Mouse (Mus musculus): ENCODE results near the gene Tsen15. TPM values are rescaled to one million over a fixed set of nuclear protein-coding genes. Genes with fewer than 3 reads are reported as not detected.
A peak's percentile ranks its signal among the peaks of the same experiment; 100 is the strongest.

The Tsen15 gene
- polyA plus RNA-seq, 1 experiment from 2014 or later, result 96.7 TPM

DNA sequence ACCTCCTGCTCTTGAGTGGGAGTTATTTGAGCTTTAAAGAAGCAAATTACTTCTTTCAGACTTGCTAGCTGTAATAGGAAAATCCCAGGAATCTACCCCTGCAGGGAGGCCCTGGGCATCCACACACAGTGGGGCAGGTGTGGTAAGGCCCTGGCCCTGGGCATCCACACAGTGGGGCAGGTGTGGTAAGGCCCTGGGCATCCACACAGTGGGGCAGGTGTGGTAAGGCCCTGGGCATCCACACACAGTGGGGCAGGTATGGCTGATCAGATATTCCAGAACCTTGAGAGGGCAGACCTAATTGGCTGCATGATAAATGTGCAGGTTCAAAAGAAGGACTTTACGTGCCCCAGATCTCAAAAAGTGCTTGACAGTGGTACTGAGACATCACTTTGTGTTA lies 1.9 kb downstream of the Tsen15 start:
- Histone ChIP-seq H3K4me1 (replicated peaks) (0 out of 2 replicates have a peak, but pooled peaks cover 3% of the 10 kb centered on the region), H3K9ac (replicated peaks) (no peak overlapping the region), H3K27me3 (no peaks in the 10 kb centered on the region), H3K36me3 (peaks cover 25% of the 10 kb centered on the region), H3K4me2 (no peak overlapping the region), H3K9me3 (no peaks in the 10 kb centered on the region), H3K4me3 (replicated peaks) (no peak overlapping the region), H3K27ac (no peak overlapping the region)
- WGBS, result 97% methylated on average over 1 of the region's 1 CpGs
- ATAC-seq (ENCODE audit: insufficient number of reproducible peaks, insufficient read depth, low FRiP score, low TSS enrichment, low read depth), result no peak

DNA sequence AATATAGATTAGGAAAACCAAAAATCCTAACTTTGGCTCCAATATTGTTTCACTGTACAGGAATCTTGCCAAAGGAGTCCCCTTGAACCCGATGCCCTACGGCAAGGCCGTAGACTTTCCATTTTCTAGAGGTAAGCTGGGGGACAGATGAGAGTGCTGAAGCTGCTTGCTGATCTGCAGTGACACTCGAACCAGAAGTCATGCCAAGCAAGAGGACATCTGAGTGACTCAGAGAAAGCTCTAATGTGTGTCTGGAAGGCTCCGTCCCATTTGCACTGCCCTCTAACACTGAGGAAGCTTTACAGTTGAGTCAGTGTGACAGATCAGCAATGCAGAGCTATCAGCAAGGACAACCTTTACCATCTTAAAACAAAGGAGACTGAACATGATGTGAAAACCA lies 8.2 kb downstream of the Tsen15 start:
- no peak for ATAC-seq (ENCODE audit: insufficient number of reproducible peaks, insufficient read depth, low FRiP score, low TSS enrichment, low read depth)
- Histone ChIP-seq H3K27me3 (no peaks in the 10 kb centered on the region), H3K4me2 (no peak overlapping the region), H3K4me1 (replicated peaks) (no peaks in the 10 kb centered on the region), H3K4me3 (replicated peaks) (no peak overlapping the region), H3K9ac (replicated peaks) (no peak overlapping the region), H3K36me3 (peaks cover 57% of the 10 kb centered on the region), H3K27ac (no peak overlapping the region), H3K9me3 (no peaks in the 10 kb centered on the region)
- 88% methylated on average over 5 of the region's 5 CpGs for WGBS

DNA sequence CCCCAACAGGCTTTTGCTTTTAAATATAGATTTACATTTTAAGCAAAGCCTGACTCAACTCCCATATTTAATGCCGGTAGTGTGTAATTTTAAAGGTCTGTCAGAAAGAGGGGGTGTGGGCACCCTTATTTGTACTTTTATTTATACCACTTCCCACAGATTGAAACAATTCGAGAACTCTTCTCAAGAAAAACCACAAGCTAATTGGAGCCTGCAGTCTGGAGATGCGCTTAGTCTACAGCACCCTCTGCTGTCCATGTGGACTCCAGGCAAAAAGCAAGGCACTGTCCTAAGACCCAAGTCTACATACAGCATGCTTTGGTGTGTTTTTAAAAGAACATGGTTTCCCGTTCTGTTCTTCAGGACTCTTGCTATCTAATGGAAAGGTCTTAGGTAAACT lies 17.3 kb downstream of the Tsen15 start:
- Histone ChIP-seq H3K9ac (replicated peaks) (no peak overlapping the region), H3K27ac (no peak overlapping the region), H3K4me3 (replicated peaks) (no peak overlapping the region), H3K36me3 (peaks cover 18% of the 10 kb centered on the region), H3K9me3 (no peaks in the 10 kb centered on the region), H3K27me3 (no peaks in the 10 kb centered on the region), H3K4me2 (no peak overlapping the region), H3K4me1 (replicated peaks) (peaks cover 7% of the 10 kb centered on the region)
- ATAC-seq (ENCODE audit: insufficient number of reproducible peaks, insufficient read depth, low FRiP score, low TSS enrichment, low read depth), result peak; percentile 68; the same call in 1 of the 2 replicates
- WGBS, result 23% methylated on average over 4 of the region's 4 CpGs

DNA sequence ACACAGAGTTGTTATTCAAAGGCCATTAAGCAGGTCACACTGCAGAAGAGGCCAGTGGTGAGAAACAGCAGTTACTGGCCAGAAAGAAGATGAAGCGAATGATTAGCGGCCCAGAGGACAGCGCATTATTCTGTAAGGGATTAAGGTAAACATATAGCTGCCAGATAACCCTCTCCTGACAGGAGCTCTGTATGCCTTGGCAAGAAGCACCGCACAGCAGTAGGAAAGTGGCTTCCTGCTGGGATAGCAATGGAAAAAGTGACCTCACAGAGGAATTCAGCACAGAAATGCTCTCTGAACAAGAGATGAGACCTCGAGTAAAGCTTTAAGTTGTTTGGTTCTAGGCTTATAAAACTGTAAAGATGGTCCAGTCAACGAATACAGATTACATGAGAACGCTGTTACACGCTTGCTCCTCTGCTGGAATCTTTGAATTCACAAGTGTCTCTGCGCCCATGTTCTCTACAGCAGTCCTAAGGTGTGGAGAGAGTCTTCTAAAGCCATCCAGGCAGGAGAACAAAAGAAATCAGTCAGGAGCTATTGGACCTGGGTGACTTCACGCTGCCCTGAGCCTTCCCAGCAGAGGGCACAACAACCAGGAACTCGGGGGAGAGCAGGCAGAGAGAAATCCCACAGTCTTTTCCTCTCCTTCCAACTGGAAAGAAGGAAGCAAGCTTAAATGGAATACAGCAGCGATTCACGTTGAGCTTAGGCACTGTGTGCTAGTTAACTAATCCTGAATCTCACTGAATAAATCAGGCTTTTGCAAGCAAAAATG lies 18.0 kb downstream of the Tsen15 start:
- no peaks in the 10 kb centered on the region for H3K9me3 ChIP-seq
- ATAC-seq (ENCODE audit: insufficient number of reproducible peaks, insufficient read depth, low FRiP score, low TSS enrichment, low read depth), result no peak
- H3K27me3 ChIP-seq, result no peaks in the 10 kb centered on the region
- H3K36me3 ChIP-seq, result peaks cover 18% of the 10 kb centered on the region
- 64% methylated on average over 13 of the region's 13 CpGs for WGBS
- H3K4me3 ChIP-seq (replicated peaks), result no peak overlapping the region
- no peak overlapping the region for H3K4me2 ChIP-seq
- no peak overlapping the region for H3K9ac ChIP-seq (replicated peaks)
- H3K4me1 ChIP-seq (replicated peaks), result peaks cover 7% of the 10 kb centered on the region
- H3K27ac ChIP-seq, result no peak overlapping the region

DNA sequence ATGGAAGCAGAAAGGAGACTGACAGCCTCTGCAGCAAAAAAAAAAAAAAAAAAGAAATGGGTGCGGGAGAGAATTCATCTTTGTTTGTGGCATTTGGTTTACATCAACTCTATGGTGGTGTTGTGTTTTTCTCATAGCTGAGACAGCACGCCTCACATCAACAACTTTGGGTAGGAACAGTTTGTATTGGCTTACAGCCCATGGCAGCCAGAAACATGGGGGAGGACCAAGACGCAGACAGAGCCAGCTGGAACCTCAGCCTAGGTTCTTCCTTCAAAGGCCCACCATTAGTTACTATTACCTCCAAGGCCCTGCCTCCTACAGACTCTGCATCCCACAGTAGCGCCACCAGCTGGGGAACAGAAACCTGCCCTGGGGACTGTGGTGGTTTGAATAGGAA lies 29.8 kb downstream of the Tsen15 start:
- Histone ChIP-seq H3K27ac (no peak overlapping the region), H3K4me1 (replicated peaks) (no peaks in the 10 kb centered on the region), H3K36me3 (no peaks in the 10 kb centered on the region), H3K9me3 (no peaks in the 10 kb centered on the region), H3K9ac (replicated peaks) (no peak overlapping the region), H3K27me3 (no peaks in the 10 kb centered on the region), H3K4me2 (no peak overlapping the region), H3K4me3 (replicated peaks) (no peak overlapping the region)
- no peak for ATAC-seq (ENCODE audit: insufficient number of reproducible peaks, insufficient read depth, low FRiP score, low TSS enrichment, low read depth)
- 77% methylated on average over 4 of the region's 4 CpGs for WGBS

DNA sequence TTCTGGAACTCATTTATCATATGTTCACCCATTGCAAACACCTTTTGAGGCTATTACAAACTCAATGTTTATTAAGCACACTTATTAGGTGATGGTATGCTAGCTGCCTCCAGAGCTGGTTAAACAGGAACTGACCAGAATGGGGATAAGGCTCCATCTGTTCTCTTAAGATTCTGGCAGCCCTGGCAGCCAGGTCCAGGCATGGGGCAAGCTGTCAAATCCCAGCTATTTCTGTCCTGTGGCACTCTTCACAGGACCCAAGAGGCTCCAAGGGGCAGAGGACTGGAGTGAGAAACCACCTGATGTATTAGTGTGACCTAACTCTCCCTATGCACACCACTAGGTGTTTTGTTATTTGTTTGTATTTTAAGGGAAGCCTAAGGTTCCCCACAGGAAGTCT lies 38.5 kb downstream of the Tsen15 start:
- Histone ChIP-seq H3K36me3 (no peaks in the 10 kb centered on the region), H3K9me3 (no peaks in the 10 kb centered on the region), H3K9ac (replicated peaks) (no peak overlapping the region), H3K27me3 (no peaks in the 10 kb centered on the region), H3K4me3 (replicated peaks) (no peak overlapping the region), H3K4me2 (no peak overlapping the region), H3K27ac (no peak overlapping the region), H3K4me1 (replicated peaks) (0 out of 2 replicates have a peak, but pooled peaks cover 2% of the 10 kb centered on the region)
- no peak for ATAC-seq (ENCODE audit: insufficient number of reproducible peaks, insufficient read depth, low FRiP score, low TSS enrichment, low read depth)

DNA sequence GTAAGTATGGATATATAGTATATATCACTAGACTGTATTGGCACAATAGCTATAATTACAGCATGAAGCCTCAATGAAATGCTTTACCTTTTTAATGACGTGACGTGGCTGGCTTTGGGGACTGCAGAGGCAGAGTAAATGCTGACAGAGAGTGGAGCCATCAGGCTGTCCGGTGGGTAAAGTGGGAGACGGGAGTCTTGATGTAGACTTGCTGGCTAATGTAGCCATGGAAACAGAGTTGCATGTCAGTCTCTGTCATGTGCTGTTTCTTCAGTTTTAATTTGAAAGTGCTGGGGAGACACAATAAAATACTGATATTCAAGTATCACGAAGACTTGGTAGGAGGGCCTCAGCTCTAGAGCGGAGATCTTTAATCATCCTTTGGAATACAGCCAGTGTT lies 62.5 kb downstream of the Tsen15 start:
- Histone ChIP-seq H3K4me1 (replicated peaks) (peaks cover 10% of the 10 kb centered on the region; the same call in 1 of the 2 replicates), H3K4me3 (replicated peaks) (no peak overlapping the region), H3K9me3 (no peaks in the 10 kb centered on the region), H3K36me3 (no peaks in the 10 kb centered on the region), H3K27ac (no peak overlapping the region), H3K9ac (replicated peaks) (no peak overlapping the region), H3K27me3 (no peaks in the 10 kb centered on the region), H3K4me2 (no peak overlapping the region)
- WGBS, result 94% methylated on average over 6 of the region's 6 CpGs
- ATAC-seq (ENCODE audit: insufficient number of reproducible peaks, insufficient read depth, low FRiP score, low TSS enrichment, low read depth), result no peak

Other genes starting within 250 kb of the Tsen15 start
- gene Colgalt2, start 13.1 kb upstream of the Tsen15 start, polyA plus RNA-seq (2016; fragmentation: Nextera tagmentation; extraction: Ambion mirVana), result 3.3 and 3.8 TPM in 2 replicates

Measured in limb, embryonic 12.5 days (tissue).